Mouse (Mus musculus) bone marrow macrophage, adult 2 months (primary cell): ENCODE results near the gene Rala. TPM values are rescaled to one million over a fixed set of nuclear protein-coding genes. Genes with fewer than 3 reads are reported as not detected.
A peak's percentile ranks its signal among the peaks of the same experiment; 100 is the strongest.

Experiments used
- H3K27ac ChIP-seq: 2 replicates; pipeline ENCODE4 v1.5.1; 2012; ENCODE audit warnings: low read depth, low read length; ENCODE audit not compliant: insufficient read depth
- H3K4me1 ChIP-seq: 2 replicates; pipeline ENCODE4 v1.6.1; 2012; ENCODE audit warnings: low read length; ENCODE audit not compliant: control insufficient read depth, insufficient read depth
- H3K4me3 ChIP-seq: 2 replicates; pipeline ENCODE4 v1.5.1; 2012; ENCODE audit warnings: mild to moderate bottlenecking, low read length, moderate library complexity; ENCODE audit not compliant: insufficient read depth
- CTCF ChIP-seq: IDR thresholded peaks from 2 replicates; pipeline ENCODE4 v1.5.1; 2012; ENCODE audit warnings: low read depth, mild to moderate bottlenecking, low read length, moderate library complexity
- POLR2A ChIP-seq: IDR thresholded peaks from 2 replicates; pipeline ENCODE4 v1.6.1; 2012; ENCODE audit warnings: mild to moderate bottlenecking, low read depth, low read length, borderline replicate concordance
- polyA plus RNA-seq: library from polyadenylated mRNA; stranded (reverse); fragments of >200 nt; gene quantifications from 2 replicates; pipeline ENCODE4 v1.2.4, GENCODE M21; 2012; ENCODE audit not compliant: missing spikeins, insufficient read depth, insufficient read length

The Rala gene
- polyA plus RNA-seq: 64.5 and 72.6 TPM in 2 replicates

DNA sequence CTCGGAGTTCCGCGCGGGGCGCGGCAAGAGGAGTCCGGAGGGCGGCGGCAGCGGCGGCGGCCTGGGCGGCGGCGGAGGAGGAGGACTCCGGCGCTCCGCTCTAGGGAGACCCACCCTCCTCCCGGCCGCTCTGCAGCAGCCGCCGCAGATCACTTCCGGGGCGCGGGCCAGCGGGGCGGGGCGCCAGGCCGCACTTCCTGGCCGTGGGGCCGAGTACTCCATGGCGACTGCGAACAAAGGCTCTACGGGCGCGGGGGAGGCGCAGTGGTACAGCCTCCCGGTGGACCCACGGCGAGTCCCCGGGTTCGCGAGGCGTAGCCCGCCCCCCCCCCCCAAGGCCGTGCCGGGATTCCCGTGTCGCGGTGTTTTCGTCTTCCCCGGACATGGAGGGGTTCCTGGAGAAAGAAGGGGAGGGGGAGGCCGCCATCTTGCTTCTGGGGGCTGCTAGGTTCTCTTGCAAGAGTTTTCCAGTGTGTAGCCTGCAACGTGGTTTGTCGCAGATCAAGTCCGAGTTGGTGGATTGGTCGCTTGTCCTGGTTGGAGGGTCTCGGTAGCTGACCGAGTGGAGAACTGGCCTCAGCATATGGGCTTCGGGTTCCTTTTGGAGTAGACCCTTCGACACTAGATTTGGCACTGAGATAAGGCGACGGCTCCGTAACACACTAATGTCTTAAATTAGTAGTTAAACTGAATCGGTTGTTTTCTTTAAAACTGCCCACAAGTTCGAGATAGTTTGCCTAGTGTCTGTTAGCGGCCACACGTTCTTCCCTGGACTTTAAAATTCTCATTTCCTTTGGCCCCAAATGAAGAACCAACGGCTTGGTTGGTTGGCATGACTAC, at the start of gene Rala:
Gene Rala, minus strand, starts transcription at position 162 of the 840 bp plus-strand sequence.
- Histone ChIP-seq H3K27ac (peak within 1 kb of the TSS; percentile 58), H3K4me1 (peaks cover 19% of the 10 kb centered on the region), H3K4me3 (peak within 1 kb of the TSS; percentile 100)
- TF ChIP-seq CTCF: no peak
- TF ChIP-seq POLR2A: no peak

DNA sequence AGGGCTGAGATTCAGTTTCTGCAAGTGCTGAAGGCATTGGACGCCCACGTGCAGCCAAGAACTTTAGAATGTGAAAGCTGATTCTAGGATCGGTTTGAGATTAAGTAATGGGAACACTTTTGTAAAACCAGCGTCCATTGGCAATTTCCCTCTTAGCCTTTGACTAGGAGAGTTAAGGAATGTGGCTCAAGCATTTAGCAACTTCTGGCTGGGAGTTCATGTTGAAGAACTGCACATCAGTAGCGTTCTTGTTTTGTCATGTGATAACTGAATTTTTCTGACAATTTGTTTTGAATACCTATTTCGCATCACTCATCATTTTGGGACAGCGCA, 49.4 kb upstream of the Rala start:
- H3K27ac ChIP-seq: peak overlapping the region; percentile 23; the same call in 1 of the 2 replicates

DNA sequence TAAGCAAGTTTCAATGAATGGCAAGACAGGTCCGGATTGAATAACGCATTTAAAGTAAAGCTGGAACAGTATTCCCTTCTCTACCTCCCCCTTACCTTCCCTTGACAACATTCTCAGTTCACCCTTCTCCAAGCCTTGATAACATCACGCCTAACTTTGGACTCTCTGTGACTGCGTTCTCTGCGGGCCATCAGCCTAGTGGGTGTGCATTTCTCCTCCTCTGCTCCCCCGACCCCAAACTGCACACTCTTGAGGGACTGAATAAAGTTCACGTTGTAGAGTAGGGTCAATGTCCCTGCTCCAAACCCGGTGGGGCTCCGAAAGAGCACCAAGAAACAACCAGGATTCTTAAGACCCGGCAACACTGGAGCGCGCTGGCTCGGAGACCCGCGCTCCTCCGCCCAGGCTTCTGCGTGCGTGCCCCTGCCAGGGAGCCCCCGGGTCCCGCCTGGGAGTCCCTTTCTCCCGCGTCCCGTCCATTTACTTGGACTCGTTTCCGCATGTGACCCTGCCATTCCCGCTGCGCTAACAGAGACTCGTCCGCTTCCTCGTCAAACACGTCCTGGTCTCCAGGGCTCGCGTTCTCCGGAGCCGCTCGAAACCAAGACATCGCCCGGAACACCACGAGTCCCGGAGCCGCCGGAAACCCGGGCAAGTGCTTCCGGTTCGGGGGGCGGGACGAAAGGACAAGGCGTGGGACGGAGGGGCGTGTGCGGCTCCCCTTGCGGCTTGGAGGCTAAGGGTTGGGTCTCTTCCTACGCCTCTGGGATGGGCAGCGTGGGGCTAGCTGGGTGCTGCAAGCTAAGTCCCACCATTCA, 48.9 kb upstream of the Rala start, which contains the start of gene Yae1d1:
Gene Yae1d1, minus strand, starts transcription at position 653 of the 818 bp plus-strand sequence.
- Histone ChIP-seq H3K27ac (peak within 1 kb of the TSS; percentile 39), H3K4me3 (peak within 1 kb of the TSS; percentile 68), H3K4me1 (peaks cover 4% of the 10 kb centered on the region; the same call in 1 of the 2 replicates)
- TF ChIP-seq POLR2A (no peak), CTCF (no peak)

More for the DNA sequence above, 49.4 kb upstream of the Rala start:
- TF ChIP-seq CTCF (no peak), POLR2A (no peak)
- Histone ChIP-seq H3K4me1 (peaks cover 4% of the 10 kb centered on the region; the same call in 1 of the 2 replicates), H3K4me3 (peak overlapping the region; percentile 68)

DNA sequence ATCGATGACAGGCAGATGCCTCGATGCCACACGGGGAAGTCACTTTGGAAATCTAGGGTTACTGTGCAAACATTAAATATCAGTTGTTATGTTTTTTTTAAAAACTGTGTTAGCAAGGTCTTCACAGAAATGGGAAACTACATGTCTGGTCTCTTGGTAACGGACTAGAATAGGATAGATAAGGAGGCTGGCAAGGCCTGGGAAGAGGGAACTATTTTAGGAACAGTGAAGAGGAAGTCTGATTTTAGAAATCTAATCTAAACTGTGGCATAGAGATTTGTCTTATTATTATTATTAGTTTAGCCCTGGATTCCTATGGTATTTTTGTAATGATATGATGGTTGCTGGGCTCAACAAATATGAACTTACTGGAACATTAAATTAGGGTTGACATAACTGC, 48.0 kb upstream of the Rala start:
- peaks cover 4% of the 10 kb centered on the region; the same call in 1 of the 2 replicates for H3K4me1 ChIP-seq
- TF ChIP-seq CTCF (no peak), POLR2A (no peak)
- H3K27ac ChIP-seq: peak overlapping the region; percentile 60
- peak overlapping the region; percentile 40 for H3K4me3 ChIP-seq

DNA sequence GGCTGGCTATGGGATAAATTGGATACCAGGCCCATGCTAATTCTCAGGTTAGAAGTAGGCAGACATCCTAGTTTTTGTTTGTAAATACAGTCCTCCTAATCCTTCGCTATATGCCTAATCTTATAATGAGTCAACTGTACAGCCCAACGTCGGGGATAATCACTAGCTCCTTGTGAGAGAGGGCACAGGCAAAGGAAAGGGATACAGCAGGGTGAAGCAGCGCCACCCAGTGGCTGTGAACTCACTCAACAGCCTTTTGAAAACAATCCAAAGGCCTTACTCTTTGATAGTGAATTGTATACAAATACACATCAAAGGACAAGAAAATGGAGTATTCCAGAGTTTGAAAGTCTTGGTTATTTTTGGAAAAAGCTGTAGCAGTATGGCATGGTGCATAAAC, 39.2 kb upstream of the Rala start:
- TF ChIP-seq CTCF (peak; percentile 89), POLR2A (no peak)
- H3K4me3 ChIP-seq: no peak overlapping the region
- peaks cover 5% of the 10 kb centered on the region for H3K4me1 ChIP-seq
- no peak overlapping the region for H3K27ac ChIP-seq

DNA sequence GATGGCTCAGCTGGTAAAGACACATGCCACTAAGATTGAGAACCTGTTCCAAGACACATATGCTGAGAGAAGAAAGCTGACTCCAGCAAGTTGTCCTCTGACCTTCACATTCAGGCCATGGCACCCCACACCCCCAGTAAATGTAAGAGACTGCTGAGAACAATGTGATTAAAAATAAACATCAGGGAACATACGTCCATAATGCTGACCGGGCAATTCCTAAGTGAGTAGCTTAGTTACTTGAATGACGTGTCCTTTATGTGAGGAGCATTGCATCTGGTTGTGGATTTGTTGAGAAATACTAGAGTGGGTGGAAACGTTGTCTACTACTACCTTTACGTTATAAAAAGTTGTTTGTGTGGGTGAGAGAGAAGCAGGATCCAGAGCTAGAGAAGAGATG, 38.6 kb upstream of the Rala start:
- no peak for TF ChIP-seq POLR2A
- no peak for TF ChIP-seq CTCF
- peaks cover 7% of the 10 kb centered on the region for H3K4me1 ChIP-seq
- H3K4me3 ChIP-seq: no peak overlapping the region
- H3K27ac ChIP-seq: no peak overlapping the region

DNA sequence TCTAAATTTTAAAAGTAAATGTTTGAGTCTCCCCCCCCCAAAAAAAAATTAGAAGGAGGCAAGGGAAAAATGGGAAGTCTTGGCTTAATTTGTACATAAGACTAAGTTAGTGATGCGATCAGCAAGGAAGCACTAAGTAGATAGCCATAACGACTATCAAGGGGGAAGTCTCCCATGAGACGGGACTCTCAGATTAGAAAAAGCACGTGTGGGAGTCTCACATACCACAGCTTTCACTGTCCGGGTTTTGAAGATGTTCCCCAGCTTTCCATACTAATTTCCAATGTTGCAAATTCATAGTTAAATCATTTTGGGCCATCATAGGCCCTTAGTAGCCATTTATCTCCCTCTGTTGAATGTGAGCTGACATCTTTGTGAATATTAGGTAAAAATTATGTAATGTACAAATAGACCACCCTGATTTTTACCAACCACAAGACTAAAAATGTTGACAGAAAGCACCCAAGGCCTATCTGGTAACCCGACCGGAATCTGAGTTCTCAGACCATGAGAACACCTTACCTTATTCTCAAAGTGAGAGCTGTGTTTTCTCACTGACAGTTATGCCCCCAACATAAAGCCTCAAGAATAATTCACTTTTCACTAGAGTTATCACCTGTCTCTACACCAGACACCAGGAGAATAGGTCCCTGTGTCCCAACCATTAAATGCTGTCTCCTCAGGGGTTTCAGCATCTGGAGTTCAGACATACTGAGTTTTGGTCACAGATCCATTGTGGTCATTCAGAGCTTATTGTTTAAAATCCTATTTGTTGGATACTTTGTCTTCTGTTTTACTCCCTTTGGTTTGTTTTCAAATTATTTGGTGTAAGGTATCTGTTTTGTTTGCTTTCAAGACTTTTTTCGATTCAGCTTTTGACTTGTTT, 33.1 kb upstream of the Rala start:
- no peak for TF ChIP-seq CTCF
- no peak for TF ChIP-seq POLR2A
- H3K27ac ChIP-seq: peak overlapping the region; percentile 86
- H3K4me1 ChIP-seq: peaks cover 17% of the 10 kb centered on the region
- H3K4me3 ChIP-seq: peak overlapping the region; percentile 14

DNA sequence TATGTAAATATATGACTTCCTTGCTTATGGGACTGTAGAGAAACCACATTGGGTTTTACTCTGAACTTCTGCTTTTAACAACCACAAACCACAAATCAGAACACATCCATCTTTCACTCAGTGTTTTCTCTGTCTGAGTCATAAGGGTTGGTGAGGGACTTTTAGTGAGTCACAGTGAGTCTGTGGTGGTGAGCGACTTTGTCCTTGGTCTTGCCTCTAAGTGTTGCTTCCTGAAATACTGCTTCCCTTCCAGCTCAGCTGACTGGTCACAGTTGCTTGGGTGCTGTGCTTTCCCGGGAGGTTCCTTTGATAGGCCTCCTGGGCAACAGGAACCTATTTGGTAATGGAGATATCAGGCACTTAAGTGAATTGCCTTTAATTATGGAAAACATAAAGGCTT, 31.9 kb upstream of the Rala start:
- H3K27ac ChIP-seq: peak overlapping the region; percentile 87
- peaks cover 15% of the 10 kb centered on the region for H3K4me1 ChIP-seq
- no peak overlapping the region for H3K4me3 ChIP-seq
- no peak for TF ChIP-seq CTCF
- TF ChIP-seq POLR2A: no peak

DNA sequence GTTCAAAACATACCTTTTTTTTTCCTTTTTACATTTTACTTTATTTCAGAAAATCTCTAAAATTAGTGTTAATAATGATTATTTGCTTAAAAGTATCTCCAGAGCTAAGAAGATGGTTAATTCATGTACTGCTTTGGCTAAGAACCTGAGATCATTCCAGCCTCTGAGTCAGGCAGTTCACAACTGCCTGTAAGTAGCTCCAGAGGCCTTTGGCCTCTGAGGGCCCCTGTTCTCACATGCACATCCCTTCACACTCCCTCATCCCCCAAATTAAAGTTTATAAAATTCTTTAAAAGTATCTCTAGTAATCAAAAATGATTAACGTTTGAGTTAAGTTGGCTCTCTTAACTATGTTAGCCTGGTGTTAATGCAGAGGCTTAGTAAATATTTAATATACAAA, 31.4 kb upstream of the Rala start:
- H3K4me1 ChIP-seq: peaks cover 17% of the 10 kb centered on the region

More for the DNA sequence above, 31.4 kb upstream of the Rala start:
- Histone ChIP-seq H3K27ac (peak overlapping the region; percentile 76), H3K4me3 (no peak overlapping the region)
- TF ChIP-seq POLR2A (no peak), CTCF (no peak)
